Mouse (Mus musculus): Measurements from ENCODE around the gene Spocd1.

GRCm38 (mm10) chr4:129993213-129993612 is 64.2 kb downstream of the Spocd1 start:
- TF ChIP-seq MAX (IDR thresholded peaks at IDR 0.05; ENCODE audit: low read length) (no peak), POLR2A (IDR thresholded peaks at IDR 0.05; ENCODE audit: control insufficient read depth in 1 of 2, insufficient read depth in 1 of 2, low read depth in 1 of 2, low read length in 2 of 2, poor library complexity in 1 of 2) (no peak), CTCF (IDR thresholded peaks at IDR 0.05 in 2 of 3, conservative IDR thresholded peaks at IDR 0.05 in 1 of 3; ENCODE audit: control insufficient read depth in 1 of 3, insufficient read depth in 1 of 3, low read depth in 2 of 3, low read length in 3 of 3, poor library complexity in 1 of 3, severe bottlenecking in 1 of 3) (no peak), EP300 (IDR thresholded peaks at IDR 0.05; ENCODE audit: low read depth in 1 of 2, low read length in 2 of 2) (no peak), NELFE (IDR thresholded peaks at IDR 0.05; ENCODE audit: low read depth, low read length) (no peak), POLR2AphosphoS5 (IDR thresholded peaks at IDR 0.05; ENCODE audit: borderline replicate concordance, low read depth, low read length) (no peak), MAZ (IDR thresholded peaks at IDR 0.05; ENCODE audit: low read depth, low read length) (no peak), HCFC1 (IDR thresholded peaks at IDR 0.05; ENCODE audit: low read depth, low read length) (no peak), ETS1 (IDR thresholded peaks at IDR 0.05; ENCODE audit: low read depth, low read length) (no peak), BHLHE40 (IDR thresholded peaks at IDR 0.05; ENCODE audit: borderline replicate concordance, low read depth, low read length) (no peak), USF1 (IDR thresholded peaks at IDR 0.05; ENCODE audit: low read depth, low read length) (no peak)
